Mouse (Mus musculus): ENCODE results near the gene Nckap5. TPM values are rescaled to one million over a fixed set of nuclear protein-coding genes. Genes with fewer than 3 reads are reported as not detected.
A peak's percentile ranks its signal among the peaks of the same experiment; 100 is the strongest.
"Not testable (repeated sequence)": the region's sequence is repeated elsewhere in the genome, so short reads cannot be mapped to it uniquely, and the experiment has no call there.

Gene Nckap5
- polyA plus RNA-seq, 1 experiment from 2014 or later: 16.6 TPM

DNA sequence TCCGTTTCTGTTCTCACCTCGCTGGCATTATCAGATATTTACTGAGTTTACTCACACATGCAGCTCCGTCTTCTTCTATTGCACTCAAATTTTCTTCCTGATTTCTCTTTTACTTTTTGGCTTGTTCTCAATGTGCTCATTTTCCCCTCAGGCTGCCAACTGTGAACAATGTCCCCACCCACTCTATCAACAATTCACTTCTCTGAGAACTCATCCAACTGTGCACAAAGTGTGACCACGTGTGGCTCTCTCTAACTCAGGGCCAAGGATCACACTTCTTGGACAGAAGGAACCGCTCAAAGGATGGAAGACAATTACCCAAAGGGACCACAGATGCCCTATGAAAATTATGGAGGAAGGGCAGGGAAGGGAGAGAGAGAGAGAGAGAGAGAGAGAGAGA, 707.5 kb downstream of the Nckap5 start:
- Histone ChIP-seq H3K4me2 (ENCODE audit: low read depth, low read length, severe bottlenecking) (no peak overlapping the region), H3K4me1 (replicated peaks; ENCODE audit: control insufficient read depth, insufficient read depth, low read length) (no peaks in the 10 kb centered on the region), H3K36me3 (ENCODE audit: control insufficient read depth, insufficient read depth, low read length) (no peaks in the 10 kb centered on the region), H3K9me3 (ENCODE audit: control insufficient read depth, low read length) (no peaks in the 10 kb centered on the region), H3K27ac (ENCODE audit: low read depth, low read length) (no peak overlapping the region), H3K9ac (ENCODE audit: low read length) (no peak overlapping the region), H3K4me3 (ENCODE audit: low read depth, low read length) (no peak overlapping the region), H3K27me3 (ENCODE audit: control insufficient read depth, insufficient read depth, low read length) (no peaks in the 10 kb centered on the region)
- no peak for DNase-seq (ENCODE audit: low spot score)
- 76% methylated on average over 5 of the region's 5 CpGs for WGBS
- ATAC-seq (replicated peaks; ENCODE audit: low FRiP score): no peak

- no peaks in the 10 kb centered on the region for H3K27me3 ChIP-seq (ENCODE audit: control insufficient read depth, insufficient read depth, low read length)
- no peak overlapping the region for H3K9ac ChIP-seq (ENCODE audit: low read length)
- H3K4me3 ChIP-seq (ENCODE audit: low read depth, low read length): no peak overlapping the region
- no peak overlapping the region for H3K4me2 ChIP-seq (ENCODE audit: low read depth, low read length, severe bottlenecking)
- H3K9me3 ChIP-seq (ENCODE audit: control insufficient read depth, low read length): no peaks in the 10 kb centered on the region
- DNase-seq (ENCODE audit: low spot score): no peak
- no peaks in the 10 kb centered on the region for H3K36me3 ChIP-seq (ENCODE audit: control insufficient read depth, insufficient read depth, low read length)
- no peak for ATAC-seq (replicated peaks; ENCODE audit: low FRiP score)
- H3K27ac ChIP-seq (ENCODE audit: low read depth, low read length): no peak overlapping the region
- WGBS: 20% methylated on average over 8 of the region's 8 CpGs
- H3K4me1 ChIP-seq (replicated peaks; ENCODE audit: control insufficient read depth, insufficient read depth, low read length): no peaks in the 10 kb centered on the region
Measured at GRCm38 (mm10) chr1:126120506-126120905, 710.1 kb downstream of the Nckap5 start.

GRCm38 (mm10) chr1:126116034-126116433, 714.6 kb downstream of the Nckap5 start:
- no peaks in the 10 kb centered on the region for H3K4me1 ChIP-seq (replicated peaks; ENCODE audit: control insufficient read depth, insufficient read depth, low read length)
- no peak overlapping the region for H3K27ac ChIP-seq (ENCODE audit: low read depth, low read length)
- no peaks in the 10 kb centered on the region for H3K27me3 ChIP-seq (ENCODE audit: control insufficient read depth, insufficient read depth, low read length)
- no peaks in the 10 kb centered on the region for H3K9me3 ChIP-seq (ENCODE audit: control insufficient read depth, low read length)
- no peak for ATAC-seq (replicated peaks; ENCODE audit: low FRiP score)
- DNase-seq (ENCODE audit: low spot score): no peak
- H3K9ac ChIP-seq (ENCODE audit: low read length): no peak overlapping the region
- 85% methylated on average over 3 of the region's 3 CpGs for WGBS
- no peaks in the 10 kb centered on the region for H3K36me3 ChIP-seq (ENCODE audit: control insufficient read depth, insufficient read depth, low read length)
- no peak overlapping the region for H3K4me2 ChIP-seq (ENCODE audit: low read depth, low read length, severe bottlenecking)
- no peak overlapping the region for H3K4me3 ChIP-seq (ENCODE audit: low read depth, low read length)

DNA sequence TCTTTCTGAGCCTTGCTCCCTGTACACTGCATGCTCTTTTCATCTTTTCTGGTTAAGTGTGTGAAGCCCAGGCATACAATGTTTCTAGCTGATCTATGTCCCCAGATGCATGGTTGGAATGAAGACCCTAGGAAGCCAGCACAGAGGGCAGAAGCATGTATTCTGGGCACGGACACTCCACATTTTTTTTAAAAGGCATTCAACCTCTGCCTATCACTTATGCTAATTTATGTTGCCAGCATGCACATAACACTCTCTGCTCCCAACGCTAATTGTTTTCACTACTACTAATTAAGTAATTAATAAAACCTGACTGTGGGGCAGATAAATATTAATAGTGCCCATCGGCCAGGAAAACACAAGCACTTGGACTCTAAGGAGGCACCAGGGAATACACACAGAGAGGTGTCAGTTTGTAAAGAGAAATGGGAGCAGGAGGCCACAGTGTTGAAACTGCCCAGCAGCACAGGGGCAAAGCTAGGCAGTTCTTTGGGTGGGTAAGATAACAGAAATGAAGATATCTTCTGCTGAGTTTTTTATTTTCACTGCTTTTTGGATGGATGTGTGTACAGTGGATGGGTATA, 724.8 kb downstream of the Nckap5 start:
- Histone ChIP-seq H3K4me3 (ENCODE audit: low read depth, low read length) (no peak overlapping the region), H3K4me1 (replicated peaks; ENCODE audit: control insufficient read depth, insufficient read depth, low read length) (0 out of 2 replicates have a peak, but pooled peaks cover 3% of the 10 kb centered on the region), H3K36me3 (ENCODE audit: control insufficient read depth, insufficient read depth, low read length) (no peaks in the 10 kb centered on the region), H3K9ac (ENCODE audit: low read length) (no peak overlapping the region), H3K27ac (ENCODE audit: low read depth, low read length) (no peak overlapping the region), H3K9me3 (ENCODE audit: control insufficient read depth, low read length) (no peaks in the 10 kb centered on the region), H3K27me3 (ENCODE audit: control insufficient read depth, insufficient read depth, low read length) (no peaks in the 10 kb centered on the region), H3K4me2 (ENCODE audit: low read depth, low read length, severe bottlenecking) (no peak overlapping the region)
- DNase-seq (ENCODE audit: low spot score) (no peak), ATAC-seq (replicated peaks; ENCODE audit: low FRiP score) (no peak)
- WGBS: 75% methylated on average over 3 of the region's 3 CpGs

- Histone ChIP-seq H3K27me3 (ENCODE audit: control insufficient read depth, insufficient read depth, low read length) (no peaks in the 10 kb centered on the region), H3K4me2 (ENCODE audit: low read depth, low read length, severe bottlenecking) (no peak overlapping the region), H3K4me1 (replicated peaks; ENCODE audit: control insufficient read depth, insufficient read depth, low read length) (no peaks in the 10 kb centered on the region), H3K9me3 (ENCODE audit: control insufficient read depth, low read length) (no peaks in the 10 kb centered on the region), H3K4me3 (ENCODE audit: low read depth, low read length) (no peak overlapping the region), H3K27ac (ENCODE audit: low read depth, low read length) (no peak overlapping the region), H3K9ac (ENCODE audit: low read length) (no peak overlapping the region), H3K36me3 (ENCODE audit: control insufficient read depth, insufficient read depth, low read length) (no peaks in the 10 kb centered on the region)
- 84% methylated on average over 4 of the region's 4 CpGs for whole genome bisulfite sequencing
- ATAC-seq (replicated peaks; ENCODE audit: low FRiP score) (no peak), DNase-seq (ENCODE audit: low spot score) (no peak)
Measured at GRCm38 (mm10) chr1:126094346-126094745, 736.3 kb downstream of the Nckap5 start.

- not testable (repeated sequence) for H3K9ac ChIP-seq (ENCODE audit: low read length); H3K4me2 ChIP-seq (ENCODE audit: low read depth, low read length, severe bottlenecking); H3K27me3 ChIP-seq (ENCODE audit: control insufficient read depth, insufficient read depth, low read length); H3K9me3 ChIP-seq (ENCODE audit: control insufficient read depth, low read length); H3K4me1 ChIP-seq (replicated peaks; ENCODE audit: control insufficient read depth, insufficient read depth, low read length); H3K4me3 ChIP-seq (ENCODE audit: low read depth, low read length); DNase-seq (ENCODE audit: low spot score); ATAC-seq (replicated peaks; ENCODE audit: low FRiP score); H3K36me3 ChIP-seq (ENCODE audit: control insufficient read depth, insufficient read depth, low read length); H3K27ac ChIP-seq (ENCODE audit: low read depth, low read length)
- whole genome bisulfite sequencing: 83% methylated on average over 2 of the region's 2 CpGs
Measured at GRCm38 (mm10) chr1:126091979-126092378, 738.6 kb downstream of the Nckap5 start.

DNA sequence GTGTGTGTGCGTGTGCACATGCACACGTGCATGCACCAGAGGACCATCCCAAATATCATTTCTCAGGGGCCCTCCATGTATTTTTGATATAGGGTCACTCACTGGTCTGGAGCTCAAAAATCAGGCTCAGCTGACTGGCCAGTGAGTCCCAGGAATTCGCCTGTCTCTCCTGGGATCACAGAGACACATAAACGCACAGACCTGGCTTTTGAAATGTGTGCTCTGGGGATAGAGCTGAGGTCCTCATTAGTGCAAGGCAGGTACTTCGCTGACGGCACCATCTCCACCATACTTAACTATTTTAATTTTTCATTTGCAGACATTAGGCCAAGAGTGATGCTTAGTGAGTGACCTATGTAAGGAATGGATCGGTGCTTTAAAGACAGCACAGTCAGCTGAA, 743.4 kb downstream of the Nckap5 start:
- ATAC-seq (replicated peaks; ENCODE audit: low FRiP score) (no peak), DNase-seq (ENCODE audit: low spot score) (no peak)
- Histone ChIP-seq H3K36me3 (ENCODE audit: control insufficient read depth, insufficient read depth, low read length) (no peaks in the 10 kb centered on the region), H3K4me3 (ENCODE audit: low read depth, low read length) (no peak overlapping the region), H3K4me1 (replicated peaks; ENCODE audit: control insufficient read depth, insufficient read depth, low read length) (no peaks in the 10 kb centered on the region), H3K9ac (ENCODE audit: low read length) (no peak overlapping the region), H3K9me3 (ENCODE audit: control insufficient read depth, low read length) (no peaks in the 10 kb centered on the region), H3K27ac (ENCODE audit: low read depth, low read length) (no peak overlapping the region), H3K27me3 (ENCODE audit: control insufficient read depth, insufficient read depth, low read length) (no peaks in the 10 kb centered on the region), H3K4me2 (ENCODE audit: low read depth, low read length, severe bottlenecking) (no peak overlapping the region)
- 88% methylated on average over 7 of the region's 7 CpGs for WGBS

GRCm38 (mm10) chr1:126076312-126076711, 754.3 kb downstream of the Nckap5 start:
- WGBS: 8% methylated on average over 4 of the region's 4 CpGs
- DNase-seq (ENCODE audit: low spot score): peak; percentile 54
- no peak overlapping the region for H3K27ac ChIP-seq (ENCODE audit: low read depth, low read length)

DNA sequence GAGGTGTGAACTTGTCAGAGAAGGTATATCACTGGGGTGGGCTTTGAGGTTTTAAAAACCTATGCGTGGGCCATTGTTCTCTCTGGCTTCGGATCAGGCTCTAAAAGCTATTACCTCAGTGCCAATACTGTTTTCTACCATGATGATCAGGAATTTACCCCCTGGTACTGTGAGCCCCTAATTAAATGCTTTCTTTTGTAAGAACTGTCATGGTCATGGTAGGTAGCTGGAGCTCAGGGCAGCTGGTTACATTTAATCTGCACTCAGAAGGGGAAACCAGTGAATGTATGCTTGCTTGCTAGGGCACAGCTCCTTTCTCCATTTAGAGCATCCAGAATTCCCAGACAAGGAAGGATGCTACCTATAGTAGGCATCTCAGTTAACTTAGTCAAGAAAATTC, 759.7 kb downstream of the Nckap5 start:
- WGBS: 27% methylated on average over 2 of the region's 2 CpGs
- Histone ChIP-seq H3K27me3 (ENCODE audit: control insufficient read depth, insufficient read depth, low read length) (no peaks in the 10 kb centered on the region), H3K4me3 (ENCODE audit: low read depth, low read length) (no peak overlapping the region), H3K9me3 (ENCODE audit: control insufficient read depth, low read length) (no peaks in the 10 kb centered on the region), H3K4me2 (ENCODE audit: low read depth, low read length, severe bottlenecking) (no peak overlapping the region), H3K36me3 (ENCODE audit: control insufficient read depth, insufficient read depth, low read length) (no peaks in the 10 kb centered on the region), H3K4me1 (replicated peaks; ENCODE audit: control insufficient read depth, insufficient read depth, low read length) (no peaks in the 10 kb centered on the region; the same call in 1 of the 2 replicates), H3K9ac (ENCODE audit: low read length) (no peak overlapping the region), H3K27ac (ENCODE audit: low read depth, low read length) (no peak overlapping the region)
- ATAC-seq (replicated peaks; ENCODE audit: low FRiP score): 0 out of 2 replicates have a peak, but pooled peaks have one; percentile 21
- no peak for DNase-seq (ENCODE audit: low spot score)

More at GRCm38 (mm10) chr1:126076312-126076711, 754.3 kb downstream of the Nckap5 start:
- no peaks in the 10 kb centered on the region for H3K4me1 ChIP-seq (replicated peaks; ENCODE audit: control insufficient read depth, insufficient read depth, low read length)
- H3K4me3 ChIP-seq (ENCODE audit: low read depth, low read length): no peak overlapping the region
- ATAC-seq (replicated peaks; ENCODE audit: low FRiP score): peak; percentile 81
- H3K9me3 ChIP-seq (ENCODE audit: control insufficient read depth, low read length): no peaks in the 10 kb centered on the region
- H3K27me3 ChIP-seq (ENCODE audit: control insufficient read depth, insufficient read depth, low read length): no peaks in the 10 kb centered on the region
- H3K9ac ChIP-seq (ENCODE audit: low read length): no peak overlapping the region
- no peaks in the 10 kb centered on the region for H3K36me3 ChIP-seq (ENCODE audit: control insufficient read depth, insufficient read depth, low read length)
- H3K4me2 ChIP-seq (ENCODE audit: low read depth, low read length, severe bottlenecking): no peak overlapping the region

All from forebrain, embryonic 11.5 days (tissue).